Mouse (Mus musculus) spleen, adult 2 months (tissue): Measurements from ENCODE around the gene Slc25a19.

ENCODE experiments used
- CTCF ChIP-seq: fragments of 200-500 bp; IDR thresholded peaks from 2 replicates; pipeline ENCODE4 v1.5.1; 2011; ENCODE audit warnings: mild to moderate bottlenecking, inconsistent platforms; ENCODE audit not compliant: insufficient read depth, insufficient read length, insufficient replicate concordance; ENCODE audit errors: extremely low read depth
- POLR2A ChIP-seq: fragments of 200-500 bp; IDR thresholded peaks from 2 replicates; pipeline ENCODE4 v1.6.1; 2011; ENCODE audit warnings: low read depth, low read length, inconsistent platforms

DNA sequence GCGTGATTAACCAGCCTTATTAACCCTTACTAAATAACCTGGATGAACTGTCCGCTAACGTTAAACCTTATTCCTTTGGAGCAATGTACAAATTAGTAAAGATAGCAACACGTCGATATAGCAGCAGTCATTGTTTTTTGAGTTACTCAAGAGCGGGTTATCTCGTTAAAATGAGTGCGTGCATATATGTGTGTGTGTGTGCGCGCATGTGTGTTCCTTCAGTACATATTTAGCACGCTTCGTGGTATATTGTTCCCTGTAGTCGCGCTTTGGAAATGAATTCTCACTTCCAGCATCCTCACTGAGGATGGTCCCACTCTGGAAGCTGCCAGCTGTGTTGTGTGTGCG is 25.0 kb downstream of the Slc25a19 start:
- TF ChIP-seq POLR2A (no peak), CTCF (no peak)
